Mouse (Mus musculus) lung, embryonic 14.5 days (tissue): ENCODE measurements around the gene Whrn. TPM values are rescaled to one million over a fixed set of nuclear protein-coding genes. Genes with fewer than 3 reads are reported as not detected.

Source experiments
- ATAC-seq: fragments of 200-750 bp; cut with Nextera tagmentation; 2 replicates; pipeline ENCODE4 v1.8.0; 2017; ENCODE audit warnings: mild to moderate bottlenecking, moderate TSS enrichment, moderate library complexity; ENCODE audit not compliant: insufficient read depth
- DNase-seq: peaks from one replicate; pipeline ENCODE4 v3.0.0-alpha.2; 2015
- H3K27ac ChIP-seq: fragments of 300-500 bp; sonication (generic); 2 replicates; pipeline ENCODE4 v1.5.1; 2014; ENCODE audit warnings: low read depth, mild to moderate bottlenecking, moderate library complexity
- H3K27me3 ChIP-seq: fragments of 300-500 bp; sonication (generic); 2 replicates; pipeline ENCODE4 v1.6.1; 2014; ENCODE audit warnings: low read length, control low read depth; ENCODE audit not compliant: insufficient read depth
- H3K36me3 ChIP-seq: fragments of 300-500 bp; sonication (generic); 2 replicates; pipeline ENCODE4 v1.6.1; 2014; ENCODE audit warnings: control low read depth; ENCODE audit not compliant: insufficient read depth
- H3K4me1 ChIP-seq: fragments of 300-500 bp; sonication (generic); 2 replicates; pipeline ENCODE4 v1.6.1; 2014; ENCODE audit warnings: antibody characterized with exemption, control low read depth; ENCODE audit not compliant: insufficient read depth
- H3K4me2 ChIP-seq: fragments of 300-500 bp; sonication (generic); 2 replicates; pipeline ENCODE4 v1.6.1; 2014; ENCODE audit warnings: mild to moderate bottlenecking
- H3K4me3 ChIP-seq: fragments of 300-500 bp; sonication (generic); 2 replicates; pipeline ENCODE4 v1.5.1; 2014; ENCODE audit warnings: low read depth, low read length
- H3K9ac ChIP-seq: fragments of 300-500 bp; sonication (generic); 2 replicates; pipeline ENCODE4 v1.6.1; 2014
- H3K9me3 ChIP-seq: fragments of 300-500 bp; sonication (generic); 2 replicates; pipeline ENCODE4 v1.6.1; 2016; ENCODE audit warnings: low read depth, low read length, control low read depth
- CTCF ChIP-seq: IDR thresholded peaks from 2 replicates; pipeline ENCODE4 v1.5.1; 2016; ENCODE audit warnings: antibody characterized with exemption, low read depth
- WGBS: fragments of 180-500 bp; shearing (Covaris S2); extraction: QIAGEN DNeasy Blood & Tissue Kit; methylation state at CpG from one replicate; pipeline ENCODE4 v1.1.7; 2014; 5-methylcytosine and 5-hydroxymethylcytosine counted together
- polyA plus RNA-seq: library from polyadenylated mRNA; unstranded; fragments of >200 nt; fragmentation: Nextera tagmentation; extraction: Ambion mirVana; gene quantifications from 2 replicates; pipeline ENCODE4 v1.2.1, GENCODE M21; 2014

Gene Whrn
- polyA plus RNA-seq, 1 experiment from 2014 or later = 4.5 TPM

- peak; percentile 12 for DNase-seq
- Histone ChIP-seq H3K9ac (peak overlapping the region; percentile 62), H3K9me3 (no peaks in the 10 kb centered on the region), H3K27ac (no peak overlapping the region), H3K27me3 (peaks cover 15% of the 10 kb centered on the region), H3K4me2 (peak overlapping the region; percentile 96), H3K4me1 (0 out of 2 replicates have a peak, but pooled peaks cover 3% of the 10 kb centered on the region), H3K4me3 (peak overlapping the region; percentile 73), H3K36me3 (no peaks in the 10 kb centered on the region)
- TF ChIP-seq CTCF = no peak
- WGBS = 3% methylated on average over 43 of the region's 43 CpGs
- ATAC-seq = no peak
Measured at GRCm38 (mm10) chr4:63494401-63494966, 1.3 kb downstream of the Whrn start.

DNA sequence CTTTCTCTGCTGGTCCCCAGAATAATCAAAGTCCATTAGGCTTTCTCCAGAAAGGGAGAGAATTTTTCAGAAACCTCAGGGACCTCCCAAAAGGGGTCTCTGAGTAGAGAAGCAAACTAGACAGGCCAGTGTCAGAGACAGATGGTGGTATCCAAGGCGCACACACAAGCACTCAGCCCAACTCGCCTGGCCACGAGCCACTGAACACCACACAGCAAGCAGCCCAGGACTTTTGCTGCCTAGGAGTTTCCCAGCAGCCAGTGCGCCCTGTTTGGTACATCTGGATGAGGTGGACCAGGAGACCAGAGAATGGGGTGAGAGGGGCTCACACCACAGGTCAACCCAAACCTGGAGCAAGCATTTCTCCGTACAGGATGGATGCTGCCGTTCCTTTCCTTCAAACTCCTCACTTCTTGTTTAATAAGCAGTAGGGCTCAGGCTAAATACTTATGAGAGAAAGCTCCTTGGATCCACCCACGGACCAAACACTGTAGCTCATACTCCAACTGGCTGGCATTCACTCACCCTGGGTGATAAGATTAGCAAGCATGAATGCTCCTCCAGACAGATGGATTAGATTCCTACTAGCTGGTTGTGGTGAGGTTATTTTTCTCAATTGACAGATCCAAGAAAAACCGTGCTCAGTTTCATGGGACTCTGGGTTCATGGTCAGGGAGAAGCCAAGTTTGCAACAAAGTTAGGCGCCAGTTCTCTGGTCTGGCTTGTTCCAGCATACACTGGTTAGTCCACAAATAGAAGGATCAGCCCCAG, 2.3 kb downstream of the Whrn start:
- H3K27ac ChIP-seq = no peak overlapping the region
- TF ChIP-seq CTCF = no peak
- no peaks in the 10 kb centered on the region for H3K9me3 ChIP-seq
- H3K4me3 ChIP-seq = 0 out of 2 replicates have a peak overlapping the region, but pooled peaks have one; percentile 4
- WGBS = 42% methylated on average over 9 of the region's 9 CpGs
- no peaks in the 10 kb centered on the region for H3K36me3 ChIP-seq
- 0 out of 2 replicates have a peak, but pooled peaks cover 3% of the 10 kb centered on the region for H3K4me1 ChIP-seq
- H3K9ac ChIP-seq = no peak overlapping the region; the same call in 1 of the 2 replicates
- H3K27me3 ChIP-seq = peaks cover 15% of the 10 kb centered on the region
- ATAC-seq (no peak), DNase-seq (no peak)
- peak overlapping the region; percentile 96 for H3K4me2 ChIP-seq

DNA sequence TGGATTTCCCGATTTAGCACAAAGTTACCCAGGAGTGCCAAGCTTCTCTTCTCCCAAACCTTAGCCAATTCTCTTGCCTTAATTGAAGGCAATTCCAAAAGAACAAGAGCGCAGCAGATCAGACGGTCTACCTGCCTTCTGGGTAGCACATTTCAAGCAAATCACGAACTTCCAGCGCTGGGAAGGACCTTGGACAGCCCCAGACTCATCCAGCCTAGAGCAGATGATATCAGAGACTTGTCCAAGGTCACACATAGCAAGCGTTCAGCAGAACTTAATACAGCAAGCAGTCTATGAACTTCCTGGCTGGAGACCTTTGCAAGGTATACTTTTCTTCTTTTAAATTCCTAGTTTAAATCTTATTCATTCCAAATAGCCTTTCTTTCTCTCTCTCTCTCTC, 4.3 kb downstream of the Whrn start:
- DNase-seq (no peak), ATAC-seq (no peak)
- Histone ChIP-seq H3K27me3 (peaks cover 13% of the 10 kb centered on the region), H3K4me2 (no peak overlapping the region), H3K9ac (no peak overlapping the region), H3K4me1 (0 out of 2 replicates have a peak, but pooled peaks cover 3% of the 10 kb centered on the region), H3K27ac (no peak overlapping the region), H3K4me3 (no peak overlapping the region), H3K36me3 (no peaks in the 10 kb centered on the region), H3K9me3 (no peaks in the 10 kb centered on the region)
- 65% methylated on average over 6 of the region's 6 CpGs for WGBS
- TF ChIP-seq CTCF = no peak

GRCm38 (mm10) chr4:63490146-63490545, 5.6 kb downstream of the Whrn start:
- DNase-seq (no peak), ATAC-seq (no peak)
- no peak overlapping the region for H3K27ac ChIP-seq
- peaks cover 8% of the 10 kb centered on the region for H3K27me3 ChIP-seq
- TF ChIP-seq CTCF = no peak
- no peak overlapping the region for H3K4me3 ChIP-seq
- H3K4me2 ChIP-seq = no peak overlapping the region
- no peaks in the 10 kb centered on the region for H3K9me3 ChIP-seq
- H3K36me3 ChIP-seq = no peaks in the 10 kb centered on the region
- H3K9ac ChIP-seq = no peak overlapping the region
- WGBS = 67% methylated on average over 3 of the region's 3 CpGs
- H3K4me1 ChIP-seq = 0 out of 2 replicates have a peak, but pooled peaks cover 3% of the 10 kb centered on the region

- no peaks in the 10 kb centered on the region for H3K9me3 ChIP-seq
- H3K4me3 ChIP-seq = no peak overlapping the region
- H3K4me1 ChIP-seq = 0 out of 2 replicates have a peak, but pooled peaks cover 3% of the 10 kb centered on the region
- H3K27ac ChIP-seq = no peak overlapping the region
- no peak overlapping the region for H3K4me2 ChIP-seq
- H3K9ac ChIP-seq = no peak overlapping the region
- 81% methylated on average over 10 of the region's 10 CpGs for WGBS
- TF ChIP-seq CTCF = no peak
- H3K36me3 ChIP-seq = no peaks in the 10 kb centered on the region
- ATAC-seq (no peak), DNase-seq (no peak)
- H3K27me3 ChIP-seq = peaks cover 3% of the 10 kb centered on the region
Measured at GRCm38 (mm10) chr4:63489676-63490075, 6.1 kb downstream of the Whrn start.

DNA sequence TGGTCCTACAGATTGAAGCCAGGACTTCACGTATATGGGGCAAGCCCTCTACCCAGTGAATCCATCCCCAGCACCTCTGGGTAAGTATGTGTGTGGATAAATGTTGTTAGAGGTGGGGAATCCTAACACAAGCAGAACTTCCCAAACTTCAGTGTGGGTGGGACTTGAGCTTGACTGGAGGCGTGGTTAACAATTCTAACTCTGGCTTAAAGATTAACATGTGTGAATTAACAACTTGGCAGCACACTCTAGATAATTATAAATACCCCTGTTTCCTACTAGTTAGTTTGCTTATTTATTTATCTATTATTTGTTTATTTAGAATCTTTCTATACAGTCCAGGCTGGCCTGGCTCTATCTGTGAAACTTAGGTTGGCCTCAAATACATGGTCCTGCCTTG, 7.9 kb downstream of the Whrn start:
- no peak for DNase-seq
- Histone ChIP-seq H3K27me3 (no peaks in the 10 kb centered on the region), H3K9ac (no peak overlapping the region), H3K36me3 (no peaks in the 10 kb centered on the region), H3K4me2 (no peak overlapping the region), H3K4me1 (no peaks in the 10 kb centered on the region), H3K4me3 (no peak overlapping the region), H3K9me3 (no peaks in the 10 kb centered on the region), H3K27ac (no peak overlapping the region)
- TF ChIP-seq CTCF = no peak
- 84% methylated on average over 2 of the region's 2 CpGs for WGBS
- ATAC-seq = no peak

DNA sequence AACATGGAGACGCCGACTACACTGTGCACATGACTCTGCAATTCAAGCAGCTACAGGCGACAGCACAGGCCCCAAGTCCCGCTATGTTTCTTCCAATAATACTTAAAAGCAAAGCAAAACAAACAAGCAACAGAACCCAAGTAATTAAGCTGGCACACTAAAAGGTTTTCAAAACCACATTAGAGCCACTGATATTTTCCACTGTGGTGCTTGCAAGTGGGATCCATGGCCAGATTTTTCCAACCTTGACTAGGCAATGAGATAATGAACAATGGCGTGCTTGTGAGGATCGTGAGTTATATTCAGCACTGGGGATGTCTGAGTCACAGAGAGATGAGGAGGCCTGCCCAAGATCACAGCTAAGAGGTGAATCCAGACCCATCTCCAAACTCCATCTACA, 8.5 kb downstream of the Whrn start:
- H3K4me2 ChIP-seq = no peak overlapping the region
- no peak for DNase-seq
- whole genome bisulfite sequencing = 83% methylated on average over 6 of the region's 6 CpGs

More for the DNA sequence above, 8.5 kb downstream of the Whrn start:
- Histone ChIP-seq H3K27ac (no peak overlapping the region), H3K9me3 (no peaks in the 10 kb centered on the region), H3K4me1 (no peaks in the 10 kb centered on the region), H3K36me3 (no peaks in the 10 kb centered on the region), H3K9ac (no peak overlapping the region), H3K27me3 (no peaks in the 10 kb centered on the region), H3K4me3 (no peak overlapping the region)
- TF ChIP-seq CTCF = no peak
- ATAC-seq = no peak
